Mouse (Mus musculus) heart, postnatal 36 days (tissue): ENCODE data around the gene Prkx. TPM values are rescaled to one million over a fixed set of nuclear protein-coding genes. Genes with fewer than 3 reads are reported as not detected.

Source experiments
- total RNA-seq, 2 experiments: library from RNA; stranded (reverse); gene quantifications; 2 replicates each; pipeline ENCODE4 v1.2.3; 2021

The Prkx gene
- total RNA-seq, 2 experiments from 2014 or later, result 15.5 to 16.2 TPM

Other genes with a start within 250 kb of the Prkx start
- gene Pbsn, start 57.3 kb upstream of the Prkx start, total RNA-seq, result not detected
- not detected for gene Gm14744, start 68.5 kb upstream of the Prkx start, total RNA-seq
- not detected for gene 5430402E10Rik, start 128.8 kb upstream of the Prkx start, total RNA-seq